Mouse (Mus musculus) erythroblast, embryonic 14.5 days (primary cell): ENCODE measurements around the gene Banf2. TPM values are rescaled to one million over a fixed set of nuclear protein-coding genes. Genes with fewer than 3 reads are reported as not detected.

ENCODE experiments used
- H3K27me3 ChIP-seq: 2 replicates; pipeline ENCODE4 v1.6.1; 2012; ENCODE audit warnings: inconsistent platforms; ENCODE audit not compliant: control insufficient read depth
- H3K36me3 ChIP-seq: 2 replicates; pipeline ENCODE4 v1.6.1; 2012; ENCODE audit warnings: mild to moderate bottlenecking, inconsistent platforms; ENCODE audit not compliant: control insufficient read depth
- H3K4me1 ChIP-seq: 2 replicates; pipeline ENCODE4 v1.6.1; 2012; ENCODE audit warnings: inconsistent platforms; ENCODE audit not compliant: control insufficient read depth
- H3K4me3 ChIP-seq: replicated peaks from 2 replicates; pipeline ENCODE3; 2012; ENCODE audit warnings: moderate library complexity, mild to moderate bottlenecking, inconsistent platforms
- H3K9me3 ChIP-seq: 2 replicates; pipeline ENCODE4 v1.6.1; 2012; ENCODE audit warnings: low read length, inconsistent platforms, mixed read lengths; ENCODE audit not compliant: control insufficient read depth
- GATA1 ChIP-seq: IDR thresholded peaks from 2 replicates; pipeline ENCODE4 v1.6.1; 2012; ENCODE audit warnings: low read length, inconsistent platforms, mixed read lengths
- TAL1 ChIP-seq: IDR thresholded peaks from 3 replicates; pipeline ENCODE4 v1.6.1; 2012; ENCODE audit warnings: low read length, inconsistent platforms, mixed read lengths
- polyA plus RNA-seq: library from polyadenylated mRNA; stranded (reverse); fragments of >175 nt; gene quantifications from 2 replicates; pipeline ENCODE4 v1.2.3, GENCODE M21; 2012

The Banf2 gene
- polyA plus RNA-seq, 1 experiment = not detected

GRCm38 (mm10) chr2:144005166-144005955, 27.5 kb upstream of the Banf2 start:
- Histone ChIP-seq H3K27me3 (no peaks in the 10 kb centered on the region), H3K4me1 (peaks cover 26% of the 10 kb centered on the region), H3K9me3 (no peaks in the 10 kb centered on the region), H3K4me3 (no peak overlapping the region), H3K36me3 (peaks cover 11% of the 10 kb centered on the region)
- TF ChIP-seq GATA1 = no peak
- no peak for TF ChIP-seq TAL1

GRCm38 (mm10) chr2:144006686-144007085, 26.2 kb upstream of the Banf2 start:
- Histone ChIP-seq H3K9me3 (no peaks in the 10 kb centered on the region), H3K36me3 (peaks cover 11% of the 10 kb centered on the region), H3K4me3 (no peak overlapping the region), H3K27me3 (no peaks in the 10 kb centered on the region), H3K4me1 (peaks cover 33% of the 10 kb centered on the region)
- TF ChIP-seq TAL1 (no peak), GATA1 (no peak)

- TF ChIP-seq TAL1 (no peak), GATA1 (no peak)
- H3K27me3 ChIP-seq = no peaks in the 10 kb centered on the region
- H3K4me1 ChIP-seq = peaks cover 32% of the 10 kb centered on the region
- H3K4me3 ChIP-seq = no peak overlapping the region
- peaks cover 11% of the 10 kb centered on the region for H3K36me3 ChIP-seq
- H3K9me3 ChIP-seq = no peaks in the 10 kb centered on the region
These were observed 25.6 kb upstream of the Banf2 start for GRCm38 (mm10) chr2:144007211-144007610.

- Histone ChIP-seq H3K27me3 (no peaks in the 10 kb centered on the region), H3K4me1 (peaks cover 32% of the 10 kb centered on the region), H3K36me3 (peaks cover 9% of the 10 kb centered on the region; the same call in 1 of the 2 replicates), H3K4me3 (peak overlapping the region; percentile 91), H3K9me3 (no peaks in the 10 kb centered on the region)
- TF ChIP-seq GATA1 (no peak), TAL1 (no peak)
These were observed 23.8 kb upstream of the Banf2 start for GRCm38 (mm10) chr2:144009081-144009480.

GRCm38 (mm10) chr2:144009551-144010281, 23.1 kb upstream of the Banf2 start:
- peaks cover 9% of the 10 kb centered on the region; the same call in 1 of the 2 replicates for H3K36me3 ChIP-seq
- H3K4me3 ChIP-seq = peak overlapping the region; percentile 91
- H3K27me3 ChIP-seq = no peaks in the 10 kb centered on the region
- peaks cover 32% of the 10 kb centered on the region for H3K4me1 ChIP-seq
- no peak for TF ChIP-seq TAL1
- TF ChIP-seq GATA1 = no peak
- no peaks in the 10 kb centered on the region for H3K9me3 ChIP-seq

- Histone ChIP-seq H3K9me3 (no peaks in the 10 kb centered on the region), H3K27me3 (no peaks in the 10 kb centered on the region), H3K36me3 (peaks cover 9% of the 10 kb centered on the region; the same call in 1 of the 2 replicates), H3K4me3 (peak overlapping the region; percentile 91), H3K4me1 (peaks cover 28% of the 10 kb centered on the region)
- TF ChIP-seq TAL1 (no peak), GATA1 (no peak)
These were observed 22.4 kb upstream of the Banf2 start for GRCm38 (mm10) chr2:144010282-144011044.

- peaks cover 21% of the 10 kb centered on the region for H3K4me1 ChIP-seq
- no peaks in the 10 kb centered on the region for H3K9me3 ChIP-seq
- H3K4me3 ChIP-seq = peak within 1 kb of the TSS; percentile 91
- no peak for TF ChIP-seq TAL1
- no peak for TF ChIP-seq GATA1
- H3K27me3 ChIP-seq = no peaks in the 10 kb centered on the region
- H3K36me3 ChIP-seq = peaks cover 4% of the 10 kb centered on the region; the same call in 1 of the 2 replicates
These were observed 21.7 kb upstream of the Banf2 start, which contains the start of gene Rrbp1 for GRCm38 (mm10) chr2:144011080-144011551. Gene Rrbp1 (minus strand): TSS chr2:144011263.

- peaks cover 19% of the 10 kb centered on the region for H3K4me1 ChIP-seq
- H3K9me3 ChIP-seq = no peaks in the 10 kb centered on the region
- no peaks in the 10 kb centered on the region for H3K27me3 ChIP-seq
- no peaks in the 10 kb centered on the region for H3K36me3 ChIP-seq
- TF ChIP-seq TAL1 = no peak
- TF ChIP-seq GATA1 = no peak
- H3K4me3 ChIP-seq = no peak overlapping the region
These were observed 18.8 kb upstream of the Banf2 start for GRCm38 (mm10) chr2:144014051-144014450.
